Mouse (Mus musculus): ENCODE measurements around the gene Sort1. TPM values are rescaled to one million over a fixed set of nuclear protein-coding genes. Genes with fewer than 3 reads are reported as not detected.

Gene Sort1
- polyA plus RNA-seq, 1 experiment from 2014 or later = 13.8 TPM

DNA sequence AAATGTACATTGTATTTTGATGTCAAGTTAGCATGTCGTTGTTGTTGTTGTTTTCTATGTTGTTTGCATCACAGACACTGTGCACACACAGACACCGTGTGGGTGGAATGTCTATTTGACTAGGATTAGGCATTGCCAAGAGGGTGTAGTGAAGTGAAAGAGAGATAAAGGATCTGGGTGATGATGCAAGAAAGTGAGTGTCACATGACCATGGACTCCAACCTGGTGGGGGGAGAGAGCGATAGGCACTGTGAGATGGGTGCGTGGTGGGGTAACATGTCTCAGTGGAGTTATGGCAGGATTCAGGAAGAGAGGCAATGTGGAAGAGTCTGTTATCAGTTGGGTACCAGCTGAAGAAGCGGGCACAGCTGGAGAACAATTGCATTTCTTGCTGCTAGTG, 84.8 kb downstream of the Sort1 start:
- no peaks in the 10 kb centered on the region for H3K36me3 ChIP-seq (replicated peaks; ENCODE audit: control insufficient read depth, insufficient read depth, low read depth, low read length)
- H3K4me1 ChIP-seq (ENCODE audit: control insufficient read depth, insufficient read depth, low read length) = no peaks in the 10 kb centered on the region
- WGBS = 85% methylated on average over 5 of the region's 5 CpGs
- H3K27me3 ChIP-seq (ENCODE audit: control insufficient read depth, insufficient read depth, low read length) = no peaks in the 10 kb centered on the region
- DNase-seq (ENCODE audit: low spot score) = no peak
- no peak for ATAC-seq (replicated peaks; ENCODE audit: insufficient number of reproducible peaks, low FRiP score, low TSS enrichment, low read depth)
- no peak overlapping the region for H3K4me2 ChIP-seq (ENCODE audit: low read depth, low read length)
- no peaks in the 10 kb centered on the region for H3K9me3 ChIP-seq (replicated peaks; ENCODE audit: control insufficient read depth, low read length)
- no peak overlapping the region for H3K4me3 ChIP-seq (ENCODE audit: low read depth, low read length)
- H3K27ac ChIP-seq (replicated peaks; ENCODE audit: low read depth, low read length) = no peak overlapping the region
- no peak overlapping the region for H3K9ac ChIP-seq (replicated peaks; ENCODE audit: low read length)

DNA sequence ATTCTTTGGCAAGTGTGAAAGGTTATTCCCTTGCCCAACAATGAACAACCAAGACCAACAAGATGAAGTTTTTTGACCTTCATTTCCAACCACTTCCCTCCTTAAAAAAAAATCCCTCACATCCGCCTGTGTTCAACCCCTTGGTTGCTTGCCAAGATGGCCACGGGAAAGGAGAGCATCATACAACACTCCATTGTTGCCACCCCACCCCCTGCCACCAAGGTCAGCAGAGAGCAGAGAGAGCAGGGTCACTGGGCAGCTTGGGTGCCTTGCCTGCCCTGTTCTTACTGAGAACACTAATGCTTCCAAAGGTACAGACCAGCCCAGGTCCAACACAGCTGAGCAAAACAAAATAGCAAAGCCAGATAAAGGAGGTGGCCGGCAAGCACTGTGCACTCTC, 88.4 kb downstream of the Sort1 start:
- no peak overlapping the region for H3K27ac ChIP-seq (replicated peaks; ENCODE audit: low read depth, low read length)
- H3K4me3 ChIP-seq (ENCODE audit: low read depth, low read length) = no peak overlapping the region
- no peaks in the 10 kb centered on the region for H3K27me3 ChIP-seq (ENCODE audit: control insufficient read depth, insufficient read depth, low read length)
- H3K36me3 ChIP-seq (replicated peaks; ENCODE audit: control insufficient read depth, insufficient read depth, low read depth, low read length) = no peaks in the 10 kb centered on the region
- no peaks in the 10 kb centered on the region for H3K9me3 ChIP-seq (replicated peaks; ENCODE audit: control insufficient read depth, low read length)
- H3K9ac ChIP-seq (replicated peaks; ENCODE audit: low read length) = no peak overlapping the region
- no peak overlapping the region for H3K4me2 ChIP-seq (ENCODE audit: low read depth, low read length)
- ATAC-seq (replicated peaks; ENCODE audit: insufficient number of reproducible peaks, low FRiP score, low TSS enrichment, low read depth) (no peak), DNase-seq (ENCODE audit: low spot score) (no peak)
- H3K4me1 ChIP-seq (ENCODE audit: control insufficient read depth, insufficient read depth, low read length) = no peaks in the 10 kb centered on the region
- 49% methylated on average over 3 of the region's 3 CpGs for WGBS

GRCm38 (mm10) chr3:108372691-108373090, 88.8 kb downstream of the Sort1 start:
- H3K27me3 ChIP-seq (ENCODE audit: control insufficient read depth, insufficient read depth, low read length) = no peaks in the 10 kb centered on the region
- H3K9ac ChIP-seq (replicated peaks; ENCODE audit: low read length) = no peak overlapping the region
- H3K36me3 ChIP-seq (replicated peaks; ENCODE audit: control insufficient read depth, insufficient read depth, low read depth, low read length) = no peaks in the 10 kb centered on the region
- DNase-seq (ENCODE audit: low spot score) (no peak), ATAC-seq (replicated peaks; ENCODE audit: insufficient number of reproducible peaks, low FRiP score, low TSS enrichment, low read depth) (no peak)
- no peaks in the 10 kb centered on the region for H3K9me3 ChIP-seq (replicated peaks; ENCODE audit: control insufficient read depth, low read length)
- WGBS = 74% methylated on average over 3 of the region's 3 CpGs
- H3K4me2 ChIP-seq (ENCODE audit: low read depth, low read length) = no peak overlapping the region
- H3K4me1 ChIP-seq (ENCODE audit: control insufficient read depth, insufficient read depth, low read length) = no peaks in the 10 kb centered on the region
- no peak overlapping the region for H3K27ac ChIP-seq (replicated peaks; ENCODE audit: low read depth, low read length)
- H3K4me3 ChIP-seq (ENCODE audit: low read depth, low read length) = no peak overlapping the region

GRCm38 (mm10) chr3:108378875-108379663, 95.2 kb downstream of the Sort1 start:
- Histone ChIP-seq H3K4me1 (ENCODE audit: control insufficient read depth, insufficient read depth, low read length) (no peaks in the 10 kb centered on the region), H3K4me2 (ENCODE audit: low read depth, low read length) (no peak overlapping the region), H3K9me3 (replicated peaks; ENCODE audit: control insufficient read depth, low read length) (no peaks in the 10 kb centered on the region), H3K9ac (replicated peaks; ENCODE audit: low read length) (no peak overlapping the region), H3K27me3 (ENCODE audit: control insufficient read depth, insufficient read depth, low read length) (no peaks in the 10 kb centered on the region), H3K27ac (replicated peaks; ENCODE audit: low read depth, low read length) (no peak overlapping the region), H3K36me3 (replicated peaks; ENCODE audit: control insufficient read depth, insufficient read depth, low read depth, low read length) (no peaks in the 10 kb centered on the region), H3K4me3 (ENCODE audit: low read depth, low read length) (no peak overlapping the region)
- DNase-seq (ENCODE audit: low spot score) (no peak), ATAC-seq (replicated peaks; ENCODE audit: insufficient number of reproducible peaks, low FRiP score, low TSS enrichment, low read depth) (no peak)
- 79% methylated on average over 7 of the region's 7 CpGs for WGBS

GRCm38 (mm10) chr3:108380695-108381094, 96.8 kb downstream of the Sort1 start:
- no peaks in the 10 kb centered on the region for H3K27me3 ChIP-seq (ENCODE audit: control insufficient read depth, insufficient read depth, low read length)
- ATAC-seq (replicated peaks; ENCODE audit: insufficient number of reproducible peaks, low FRiP score, low TSS enrichment, low read depth) (no peak), DNase-seq (ENCODE audit: low spot score) (peak; percentile 21)
- no peak overlapping the region for H3K27ac ChIP-seq (replicated peaks; ENCODE audit: low read depth, low read length)
- peaks cover 4% of the 10 kb centered on the region for H3K4me1 ChIP-seq (ENCODE audit: control insufficient read depth, insufficient read depth, low read length)
- no peaks in the 10 kb centered on the region; the same call in 1 of the 2 replicates for H3K36me3 ChIP-seq (replicated peaks; ENCODE audit: control insufficient read depth, insufficient read depth, low read depth, low read length)
- no peak overlapping the region for H3K4me3 ChIP-seq (ENCODE audit: low read depth, low read length)
- no peak overlapping the region for H3K4me2 ChIP-seq (ENCODE audit: low read depth, low read length)
- WGBS = 78% methylated on average over 6 of the region's 6 CpGs
- no peaks in the 10 kb centered on the region for H3K9me3 ChIP-seq (replicated peaks; ENCODE audit: control insufficient read depth, low read length)
- no peak overlapping the region for H3K9ac ChIP-seq (replicated peaks; ENCODE audit: low read length)

DNA sequence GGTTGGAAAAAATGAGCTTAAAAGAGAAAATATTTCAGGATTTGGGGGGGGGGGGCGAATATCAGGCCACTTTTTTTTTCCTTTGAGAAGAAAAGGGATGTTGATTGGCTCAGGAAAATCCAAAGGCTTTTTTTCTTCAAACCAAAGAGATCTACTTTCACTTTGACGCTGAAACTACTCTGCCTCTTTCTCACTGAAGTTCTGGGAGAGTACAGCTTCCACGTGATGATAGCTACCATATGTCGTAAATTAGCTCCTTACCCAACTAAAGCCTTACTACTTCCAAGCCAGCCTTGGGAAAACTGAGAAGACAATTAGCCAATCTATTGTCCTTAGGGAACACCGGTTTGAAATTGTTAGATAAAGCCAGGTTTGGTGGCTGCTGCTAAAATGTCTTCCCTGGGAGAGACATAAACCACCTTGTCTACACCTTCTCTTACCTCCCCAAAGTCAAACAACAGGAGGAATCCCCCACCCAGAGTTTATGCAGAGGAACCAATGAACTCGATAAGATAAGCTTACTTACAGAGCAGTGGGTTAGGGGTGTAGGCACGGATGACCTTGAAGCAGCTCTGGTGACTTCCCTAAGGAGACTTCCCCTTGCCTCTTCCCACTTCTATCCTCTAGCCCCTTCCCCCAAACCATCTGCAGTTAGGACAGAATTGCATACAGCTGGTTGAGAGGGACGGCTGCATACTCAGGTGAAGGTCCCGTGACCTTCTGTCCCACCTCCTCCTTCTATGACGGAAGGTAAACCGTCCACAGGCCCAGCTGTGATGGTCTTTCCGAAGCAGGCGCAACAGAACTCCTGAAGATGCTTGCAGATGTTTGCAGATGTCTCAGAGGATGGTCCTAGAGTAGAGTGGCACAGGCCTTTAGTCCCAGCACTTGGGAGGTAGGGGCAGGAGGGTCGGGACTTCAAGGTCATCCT, 98.3 kb downstream of the Sort1 start:
- Histone ChIP-seq H3K36me3 (replicated peaks; ENCODE audit: control insufficient read depth, insufficient read depth, low read depth, low read length) (no peaks in the 10 kb centered on the region; the same call in 1 of the 2 replicates), H3K27ac (replicated peaks; ENCODE audit: low read depth, low read length) (peak overlapping the region; percentile 70), H3K4me3 (ENCODE audit: low read depth, low read length) (no peak overlapping the region), H3K4me2 (ENCODE audit: low read depth, low read length) (peak overlapping the region; percentile 0; the same call in 1 of the 2 replicates), H3K9me3 (replicated peaks; ENCODE audit: control insufficient read depth, low read length) (no peaks in the 10 kb centered on the region), H3K27me3 (ENCODE audit: control insufficient read depth, insufficient read depth, low read length) (no peaks in the 10 kb centered on the region), H3K4me1 (ENCODE audit: control insufficient read depth, insufficient read depth, low read length) (peaks cover 4% of the 10 kb centered on the region), H3K9ac (replicated peaks; ENCODE audit: low read length) (peak overlapping the region; percentile 11; the same call in 1 of the 2 replicates)
- WGBS = 38% methylated on average over 14 of the region's 14 CpGs
- ATAC-seq (replicated peaks; ENCODE audit: insufficient number of reproducible peaks, low FRiP score, low TSS enrichment, low read depth) = 0 out of 2 replicates have a peak, but pooled peaks have one; percentile 8
- DNase-seq (ENCODE audit: low spot score) = peak; percentile 76

- Histone ChIP-seq H3K27me3 (ENCODE audit: control insufficient read depth, insufficient read depth, low read length) (no peaks in the 10 kb centered on the region), H3K27ac (replicated peaks; ENCODE audit: low read depth, low read length) (peak within 1 kb of the TSS; percentile 60; the same call in 1 of the 2 replicates), H3K36me3 (replicated peaks; ENCODE audit: control insufficient read depth, insufficient read depth, low read depth, low read length) (no peaks in the 10 kb centered on the region; the same call in 1 of the 2 replicates), H3K4me3 (ENCODE audit: low read depth, low read length) (peak within 1 kb of the TSS; percentile 47), H3K4me1 (ENCODE audit: control insufficient read depth, insufficient read depth, low read length) (peaks cover 4% of the 10 kb centered on the region), H3K4me2 (ENCODE audit: low read depth, low read length) (peak within 1 kb of the TSS; percentile 54), H3K9me3 (replicated peaks; ENCODE audit: control insufficient read depth, low read length) (no peaks in the 10 kb centered on the region), H3K9ac (replicated peaks; ENCODE audit: low read length) (peak within 1 kb of the TSS; percentile 55)
- DNase-seq (ENCODE audit: low spot score) = peak; percentile 97
- WGBS = 2% methylated on average over 44 of the region's 44 CpGs
- peak; percentile 83 for ATAC-seq (replicated peaks; ENCODE audit: insufficient number of reproducible peaks, low FRiP score, low TSS enrichment, low read depth)
These were observed 99.8 kb downstream of the Sort1 start, which contains the start of gene Psrc1 for GRCm38 (mm10) chr3:108383485-108384354. Psrc1 (plus strand) TSS chr3:108383839.

Data from embryonic facial prominence, embryonic 11.5 days (tissue).